Mouse (Mus musculus) heart, postnatal 0 days (tissue): ENCODE results near the gene Dand5. TPM values are rescaled to one million over a fixed set of nuclear protein-coding genes. Genes with fewer than 3 reads are reported as not detected.
A peak's percentile ranks its signal among the peaks of the same experiment; 100 is the strongest.

Experiments used
- ATAC-seq: fragments of 200-750 bp; cut with Nextera tagmentation; 2 replicates; pipeline ENCODE4 v1.8.0; 2017; ENCODE audit warnings: low read depth, moderate number of reproducible peaks, moderate library complexity; ENCODE audit not compliant: insufficient read depth
- DNase-seq: peaks from one replicate; pipeline ENCODE4 v3.0.0-alpha.2; 2016; ENCODE audit warnings: low spot score
- H3K27ac ChIP-seq: fragments of 300-500 bp; sonication (generic); 2 replicates; pipeline ENCODE4 v1.5.1; 2014; ENCODE audit warnings: low read depth, mild to moderate bottlenecking
- H3K27me3 ChIP-seq: fragments of 300-500 bp; sonication (generic); 2 replicates; pipeline ENCODE4 v1.6.1; 2014; ENCODE audit warnings: low read length, mixed read lengths; ENCODE audit not compliant: control insufficient read depth, insufficient read depth
- H3K36me3 ChIP-seq: fragments of 300-500 bp; sonication (generic); replicated peaks from 2 replicates; pipeline ENCODE4 v1.6.1; 2014; ENCODE audit warnings: low read length, mixed read lengths; ENCODE audit not compliant: control insufficient read depth, insufficient read depth
- H3K4me1 ChIP-seq: fragments of 300-500 bp; sonication (generic); 2 replicates; pipeline ENCODE4 v1.6.1; 2014; ENCODE audit warnings: antibody characterized with exemption; ENCODE audit not compliant: control insufficient read depth, insufficient read depth
- H3K4me2 ChIP-seq: fragments of 300-500 bp; sonication (generic); 2 replicates; pipeline ENCODE4 v1.6.1; 2014; ENCODE audit warnings: low read depth, mild to moderate bottlenecking, low read length, moderate library complexity
- H3K4me3 ChIP-seq: fragments of 300-500 bp; sonication (generic); 2 replicates; pipeline ENCODE4 v1.5.1; 2014; ENCODE audit warnings: low read depth, low read length
- H3K9ac ChIP-seq: fragments of 300-500 bp; sonication (generic); replicated peaks from 2 replicates; pipeline ENCODE4 v1.6.1; 2014; ENCODE audit warnings: low read depth, low read length, mixed read lengths
- H3K9me3 ChIP-seq: fragments of 300-500 bp; sonication (generic); replicated peaks from 2 replicates; pipeline ENCODE4 v1.6.1; 2016; ENCODE audit warnings: low read length; ENCODE audit not compliant: control insufficient read depth
- CTCF ChIP-seq: IDR thresholded peaks from 2 replicates; pipeline ENCODE4 v1.5.1; 2016; ENCODE audit warnings: antibody characterized with exemption, control low read depth, low read depth
- EP300 ChIP-seq: IDR thresholded peaks from 2 replicates; pipeline ENCODE4 v1.6.1; 2016; ENCODE audit warnings: antibody characterized with exemption, low read depth
- WGBS: fragments of 180-500 bp; shearing (Covaris S2); extraction: QIAGEN DNeasy Blood & Tissue Kit; methylation state at CpG from one replicate; pipeline ENCODE4 v1.1.7; 2014; 5-methylcytosine and 5-hydroxymethylcytosine counted together
- polyA plus RNA-seq: library from polyadenylated mRNA; unstranded; fragments of >200 nt; fragmentation: Nextera tagmentation; extraction: Ambion mirVana; gene quantifications from 2 replicates; pipeline ENCODE4 v1.2.1, GENCODE M21; 2015
- total RNA-seq: library from RNA; depleted of rRNA; stranded (reverse); fragments of >200 nt; gene quantifications from 2 replicates; pipeline ENCODE4 v1.2.3, GENCODE M21; 2014; ENCODE audit warnings: low replicate concordance; rRNA removed

Gene Dand5
- 2.1 and 15.4 TPM in 2 replicates for total RNA-seq
- polyA plus RNA-seq: 6.2 and 8.0 TPM in 2 replicates

DNA sequence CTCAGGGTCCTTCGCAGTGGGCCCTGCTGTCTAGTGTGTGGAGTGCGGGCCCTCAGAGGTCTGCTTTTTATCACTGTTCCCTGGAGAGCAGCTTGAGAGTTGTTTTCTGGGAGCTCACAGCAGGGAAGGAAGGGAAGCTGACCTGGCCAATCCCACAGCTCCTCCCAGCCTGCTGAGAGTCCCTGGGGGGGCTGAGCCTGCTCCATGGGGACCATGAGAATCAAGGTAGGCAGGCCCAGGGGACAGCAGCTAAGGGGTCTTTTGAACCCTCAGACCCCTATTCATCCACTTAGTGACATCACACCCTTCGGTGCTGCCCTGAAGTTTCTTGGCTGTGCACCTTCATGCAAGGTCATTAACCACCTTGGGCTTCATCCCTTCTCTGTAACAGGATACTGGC is at the start of gene Dand5:
Gene Dand5 (minus strand): TSS at position 101 of the 400 bp plus-strand sequence.
- Histone ChIP-seq H3K4me3 (no peak within 1 kb of the TSS), H3K27ac (no peak within 1 kb of the TSS), H3K4me1 (no peaks in the 10 kb centered on the region), H3K4me2 (no peak within 1 kb of the TSS), H3K9ac (no peak within 1 kb of the TSS), H3K36me3 (no peaks in the 10 kb centered on the region), H3K9me3 (no peaks in the 10 kb centered on the region), H3K27me3 (no peaks in the 10 kb centered on the region)
- ATAC-seq: no peak
- TF ChIP-seq CTCF: no peak
- no peak for TF ChIP-seq EP300
- 37% methylated on average over 3 of the region's 3 CpGs for WGBS
- DNase-seq: no peak

DNA sequence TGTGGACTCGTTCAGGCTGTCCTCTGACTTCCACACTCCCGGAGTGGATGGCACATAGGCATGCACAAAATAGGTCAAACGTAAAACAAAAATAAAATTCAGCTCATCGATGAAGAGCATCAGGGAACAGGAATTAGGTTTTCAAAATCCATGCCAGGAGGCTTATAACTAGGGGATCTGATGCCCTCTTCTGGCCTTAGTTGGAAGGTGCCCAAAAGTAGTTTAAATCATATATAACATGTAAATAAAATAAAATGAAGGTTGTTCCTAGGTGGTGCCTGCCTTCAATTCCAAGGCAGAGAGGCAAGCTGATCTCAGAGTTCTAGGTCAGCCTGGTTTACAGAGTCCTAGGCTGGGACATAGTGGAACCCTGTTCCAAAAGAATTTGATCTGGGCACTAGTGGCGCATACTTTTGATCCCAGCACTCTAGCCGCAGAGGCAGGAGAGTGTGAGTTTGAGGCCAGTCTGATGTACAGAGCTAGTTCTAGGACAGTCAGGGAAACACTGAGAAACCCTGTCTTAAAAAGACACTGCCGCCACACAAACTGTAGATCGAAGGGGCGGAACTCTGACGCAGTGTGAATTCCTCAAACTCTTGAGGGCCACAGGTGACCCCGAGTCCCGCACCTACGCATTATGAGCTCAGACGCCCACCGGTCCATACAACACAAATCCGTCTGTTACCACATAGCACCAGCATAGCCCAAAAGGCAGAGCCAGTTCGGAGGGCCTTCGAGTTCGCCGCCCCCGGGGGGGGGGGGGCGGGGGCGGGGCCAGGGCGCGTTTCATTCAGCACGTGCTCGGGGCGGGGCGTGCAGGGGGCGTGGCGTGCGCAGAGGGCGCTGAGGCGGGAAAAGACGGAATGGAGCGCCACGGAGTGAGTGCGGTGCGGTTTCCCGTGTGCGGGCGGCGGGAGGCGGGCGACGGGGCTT is 49.0 kb upstream of the Dand5 start, which contains the start of gene Syce2:
Gene Syce2 (plus strand): TSS at position 736 of the 933 bp plus-strand sequence.
- 13% methylated on average over 44 of the region's 46 CpGs for WGBS
- Histone ChIP-seq H3K4me2 (peak within 1 kb of the TSS; percentile 77), H3K4me1 (peaks cover 7% of the 10 kb centered on the region), H3K4me3 (peak within 1 kb of the TSS; percentile 43), H3K9me3 (no peaks in the 10 kb centered on the region), H3K9ac (peak within 1 kb of the TSS; percentile 27; the same call in 1 of the 2 replicates), H3K27ac (no peak within 1 kb of the TSS), H3K27me3 (no peaks in the 10 kb centered on the region), H3K36me3 (peaks cover 26% of the 10 kb centered on the region)
- DNase-seq: peak; percentile 38
- peak; percentile 80 for ATAC-seq
- TF ChIP-seq CTCF: peak; percentile 35; the same call in 1 of the 2 replicates
- TF ChIP-seq EP300: no peak

DNA sequence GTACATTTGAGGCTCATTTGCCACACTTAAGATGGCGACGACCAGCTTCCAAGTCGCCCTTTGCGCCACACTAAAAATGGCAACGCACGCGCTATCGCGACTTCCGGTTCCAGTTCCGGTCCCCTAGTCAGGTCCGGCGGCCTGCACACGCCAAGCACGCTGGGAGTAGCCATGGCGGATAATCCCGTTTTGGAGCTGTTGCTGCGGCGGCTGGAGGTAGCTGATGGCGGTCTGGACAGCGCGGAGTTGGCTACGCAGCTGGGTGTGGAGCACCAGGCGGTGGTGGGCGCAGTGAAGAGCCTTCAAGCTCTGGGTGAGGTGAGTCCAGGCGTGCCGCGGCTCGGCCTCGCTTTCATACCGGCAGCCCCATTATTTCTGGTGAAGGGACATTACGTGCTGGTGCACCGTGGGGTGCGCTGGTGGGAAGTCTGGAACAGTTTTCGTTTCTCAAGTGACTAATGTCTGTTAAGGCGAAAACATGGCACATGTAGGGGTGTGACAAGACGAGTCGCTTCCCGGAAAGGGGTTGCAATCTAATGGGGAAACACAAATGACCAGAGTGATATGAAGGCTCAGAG is 34.3 kb upstream of the Dand5 start, which contains the start of gene Farsa:
Gene Farsa (plus strand): TSS at position 126 of the 578 bp plus-strand sequence.
- peak; percentile 98 for ATAC-seq
- Histone ChIP-seq H3K36me3 (peaks cover 24% of the 10 kb centered on the region), H3K4me1 (peaks cover 12% of the 10 kb centered on the region), H3K9me3 (no peaks in the 10 kb centered on the region), H3K9ac (peak within 1 kb of the TSS; percentile 92), H3K4me3 (peak within 1 kb of the TSS; percentile 96), H3K4me2 (peak within 1 kb of the TSS; percentile 94), H3K27ac (peak within 1 kb of the TSS; percentile 90), H3K27me3 (no peaks in the 10 kb centered on the region)
- peak; percentile 90 for DNase-seq
- WGBS: under 1% methylated on average over 39 of the region's 39 CpGs
- no peak for TF ChIP-seq CTCF
- no peak for TF ChIP-seq EP300

DNA sequence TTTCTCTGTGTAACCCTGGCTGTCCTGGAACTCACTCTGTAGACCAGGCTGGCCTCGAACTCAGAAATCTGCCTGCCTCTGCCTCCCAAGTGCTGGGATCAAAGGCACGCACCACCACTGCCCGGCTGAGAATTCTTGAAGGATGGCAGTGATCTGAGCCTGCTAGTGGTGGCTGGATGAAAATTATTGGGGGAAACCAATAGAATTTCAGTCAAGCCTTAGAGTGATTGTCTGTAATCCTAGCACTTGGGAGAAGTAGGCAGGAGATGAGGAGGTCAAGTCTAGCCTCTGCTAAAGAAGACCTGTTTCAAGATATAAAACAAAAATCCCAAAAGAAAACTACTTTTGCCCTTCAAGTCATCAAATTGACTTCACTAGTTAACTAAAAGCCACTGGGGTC is 33.8 kb upstream of the Dand5 start:
- Histone ChIP-seq H3K9me3 (no peaks in the 10 kb centered on the region), H3K4me2 (no peak overlapping the region)
- no peak for ATAC-seq

DNA sequence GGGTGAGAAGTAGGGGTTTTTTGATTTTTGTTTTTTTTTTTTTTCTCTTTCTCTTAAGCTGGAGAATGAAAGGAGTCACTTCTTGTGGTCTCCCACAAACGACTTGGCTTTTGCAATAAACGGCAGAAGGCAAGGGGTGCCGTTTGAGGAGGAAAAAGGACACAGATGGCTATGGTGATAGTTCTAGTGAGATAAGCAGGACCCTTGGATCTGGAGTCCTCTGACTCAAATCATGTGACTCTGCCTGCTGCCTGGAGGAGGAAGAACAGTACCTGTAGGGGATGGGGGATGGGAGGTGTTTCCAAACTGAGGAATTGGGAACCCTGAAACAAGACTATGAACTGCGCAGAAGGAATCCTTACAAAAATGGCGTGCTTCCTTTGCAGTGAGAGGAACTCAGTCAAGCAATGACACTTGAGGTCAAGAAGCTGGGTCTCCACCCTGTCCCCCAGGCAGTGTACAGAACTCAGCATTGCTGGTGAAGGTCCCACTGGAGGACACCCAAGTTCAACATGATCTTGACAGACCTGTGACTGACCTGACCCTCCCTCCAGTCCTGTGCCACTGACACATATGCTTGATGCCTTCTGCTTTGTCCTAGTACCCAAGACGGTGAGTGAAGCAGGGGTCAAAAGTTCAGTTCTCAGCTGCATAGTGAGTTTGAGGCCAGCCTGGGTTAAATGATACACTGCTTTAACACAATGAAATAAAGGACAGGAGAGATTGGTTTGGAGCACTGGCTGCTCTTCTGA is 25.2 kb upstream of the Dand5 start:
- ATAC-seq: no peak
- Histone ChIP-seq H3K9me3 (no peaks in the 10 kb centered on the region), H3K4me3 (peak overlapping the region; percentile 54), H3K9ac (no peak overlapping the region), H3K4me1 (peaks cover 17% of the 10 kb centered on the region; the same call in 1 of the 2 replicates), H3K4me2 (peak overlapping the region; percentile 62), H3K36me3 (peaks cover 25% of the 10 kb centered on the region), H3K27me3 (no peaks in the 10 kb centered on the region), H3K27ac (peak overlapping the region; percentile 67)
- TF ChIP-seq CTCF (no peak), EP300 (no peak)
- DNase-seq: no peak
- WGBS: 37% methylated on average over 6 of the region's 6 CpGs

More for the DNA sequence above, 33.8 kb upstream of the Dand5 start:
- peaks cover 19% of the 10 kb centered on the region for H3K36me3 ChIP-seq
- H3K9ac ChIP-seq: no peak overlapping the region
- no peaks in the 10 kb centered on the region for H3K27me3 ChIP-seq
- WGBS: 82% methylated on average over 3 of the region's 3 CpGs
- peaks cover 12% of the 10 kb centered on the region for H3K4me1 ChIP-seq
- H3K27ac ChIP-seq: no peak overlapping the region
- DNase-seq: no peak
- TF ChIP-seq EP300 (no peak), CTCF (no peak)
- H3K4me3 ChIP-seq: peak overlapping the region; percentile 96; the same call in 1 of the 2 replicates
